Mouse (Mus musculus) heart, embryonic 14.5 days (tissue): ENCODE measurements around the gene Clstn3. TPM values are rescaled to one million over a fixed set of nuclear protein-coding genes. Genes with fewer than 3 reads are reported as not detected.
"Not testable (repeated sequence)": the region's sequence is repeated elsewhere in the genome, so short reads cannot be mapped to it uniquely, and the experiment has no call there.

Experiments
- ATAC-seq: fragments of 200-750 bp; cut with Nextera tagmentation; 2 replicates; pipeline ENCODE4 v1.8.0; 2017; ENCODE audit warnings: low read depth, moderate TSS enrichment; ENCODE audit not compliant: insufficient number of reproducible peaks, insufficient read depth, low FRiP score
- H3K27ac ChIP-seq, 2 experiments: fragments of 200-500 bp in 1 of 2; fragments of 300-500 bp in 1 of 2; sonication (generic) in 1 of 2; replicated peaks in 1 of 2; 2 replicates each; pipeline ENCODE4 v1.5.1; 2012 to 2014; ENCODE audit warnings: low read depth in 2 of 2, low read length in 2 of 2, control low read depth in 1 of 2, mild to moderate bottlenecking in 1 of 2, mixed read lengths in 1 of 2; ENCODE audit not compliant: control insufficient read depth in 1 of 2, insufficient read depth in 1 of 2
- H3K27me3 ChIP-seq: fragments of 300-500 bp; sonication (generic); 2 replicates; pipeline ENCODE4 v1.6.1; 2014; ENCODE audit warnings: mild to moderate bottlenecking, low read length, control low read depth; ENCODE audit not compliant: control insufficient read depth, insufficient read depth
- H3K36me3 ChIP-seq: fragments of 300-500 bp; sonication (generic); 2 replicates; pipeline ENCODE4 v1.6.1; 2014; ENCODE audit warnings: mild to moderate bottlenecking, control low read depth, low read length, mixed read lengths; ENCODE audit not compliant: control insufficient read depth, insufficient read depth
- H3K4me1 ChIP-seq, 2 experiments: fragments of 200-500 bp in 1 of 2; fragments of 300-500 bp in 1 of 2; sonication (generic) in 1 of 2; 2 replicates each; pipeline ENCODE4 v1.6.1; 2012 to 2014; ENCODE audit warnings: low read length in 2 of 2, control low read depth in 1 of 2, mixed read lengths in 1 of 2; ENCODE audit not compliant: control insufficient read depth in 2 of 2, insufficient read depth in 2 of 2
- H3K4me2 ChIP-seq: fragments of 300-500 bp; sonication (generic); 2 replicates; pipeline ENCODE4 v1.6.1; 2014; ENCODE audit warnings: mild to moderate bottlenecking, low read length
- H3K4me3 ChIP-seq, 2 experiments: fragments of 200-500 bp in 1 of 2; fragments of 300-500 bp in 1 of 2; sonication (generic) in 1 of 2; 2 replicates each; pipeline ENCODE4 v1.5.1; 2012 to 2014; ENCODE audit warnings: low read length in 2 of 2, mild to moderate bottlenecking in 2 of 2, control low read depth in 1 of 2, low read depth in 1 of 2, moderate library complexity in 1 of 2; ENCODE audit not compliant: control insufficient read depth in 1 of 2, insufficient read depth in 1 of 2
- H3K9ac ChIP-seq: fragments of 300-500 bp; sonication (generic); 2 replicates; pipeline ENCODE4 v1.6.1; 2014; ENCODE audit warnings: mild to moderate bottlenecking, low read length
- H3K9me3 ChIP-seq: fragments of 300-500 bp; sonication (generic); 2 replicates; pipeline ENCODE4 v1.6.1; 2016; ENCODE audit warnings: low read length, control low read depth; ENCODE audit not compliant: control insufficient read depth
- WGBS: fragments of 180-500 bp; shearing (Covaris S2); extraction: QIAGEN DNeasy Blood & Tissue Kit; methylation state at CpG from one replicate; pipeline ENCODE4 v1.1.7; 2014; 5-methylcytosine and 5-hydroxymethylcytosine counted together
- polyA plus RNA-seq: library from polyadenylated mRNA; unstranded; fragments of >200 nt; fragmentation: Nextera tagmentation; extraction: Ambion mirVana; gene quantifications from 2 replicates; pipeline ENCODE4 v1.2.1, GENCODE M21; 2014

Gene Clstn3
- polyA plus RNA-seq, 1 experiment from 2014 or later: 1.5 TPM

- Histone ChIP-seq H3K4me2 (no peak overlapping the region), H3K9me3 (no peaks in the 10 kb centered on the region), H3K9ac (no peak overlapping the region), H3K4me1 (peaks cover 8 to 11% of the 10 kb centered on the region in 2 experiments), H3K4me3 (no peak overlapping the region), H3K27ac (no peak overlapping the region), H3K27me3 (no peaks in the 10 kb centered on the region), H3K36me3 (no peaks in the 10 kb centered on the region)
- WGBS: 83% methylated on average over 3 of the region's 3 CpGs
- ATAC-seq: no peak
Observed at GRCm38 (mm10) chr6:124479573-124479930, 15.0 kb upstream of the Clstn3 start.

GRCm38 (mm10) chr6:124478874-124479572 is 14.4 kb upstream of the Clstn3 start:
- ATAC-seq: no peak
- Histone ChIP-seq H3K4me1 (peaks cover 8 to 11% of the 10 kb centered on the region in 2 experiments), H3K9me3 (no peaks in the 10 kb centered on the region), H3K27me3 (no peaks in the 10 kb centered on the region), H3K4me3 (no peak overlapping the region), H3K4me2 (no peak overlapping the region), H3K36me3 (no peaks in the 10 kb centered on the region), H3K27ac (no peak overlapping the region), H3K9ac (no peak overlapping the region)
- WGBS: 74% methylated on average over 3 of the region's 3 CpGs

- Histone ChIP-seq H3K4me3 (no peak overlapping the region), H3K9ac (no peak overlapping the region), H3K9me3 (no peaks in the 10 kb centered on the region), H3K27ac (no peak overlapping the region), H3K27me3 (no peaks in the 10 kb centered on the region), H3K36me3 (no peaks in the 10 kb centered on the region), H3K4me1 (peaks cover 8 to 11% of the 10 kb centered on the region in 2 experiments), H3K4me2 (no peak overlapping the region)
- WGBS: 41% methylated on average over 17 of the region's 17 CpGs
- ATAC-seq: peak; percentile 27; the same call in 1 of the 2 replicates
Observed at GRCm38 (mm10) chr6:124477922-124478651, 13.5 kb upstream of the Clstn3 start.

GRCm38 (mm10) chr6:124477221-124477655 is 12.6 kb upstream of the Clstn3 start:
- 70% methylated on average over 5 of the region's 5 CpGs for WGBS
- no peaks in the 10 kb centered on the region for H3K36me3 ChIP-seq
- no peak overlapping the region for H3K9ac ChIP-seq
- H3K9me3 ChIP-seq: no peaks in the 10 kb centered on the region
- H3K4me1 ChIP-seq: peaks cover 8 to 11% of the 10 kb centered on the region in 2 experiments
- H3K4me3 ChIP-seq: no peak overlapping the region
- H3K27ac ChIP-seq: no peak overlapping the region
- no peak for ATAC-seq
- H3K4me2 ChIP-seq: no peak overlapping the region
- H3K27me3 ChIP-seq: no peaks in the 10 kb centered on the region

GRCm38 (mm10) chr6:124476796-124477195 is 12.2 kb upstream of the Clstn3 start:
- Histone ChIP-seq H3K36me3 (no peaks in the 10 kb centered on the region), H3K9ac (no peak overlapping the region), H3K4me3 (no peak overlapping the region), H3K9me3 (no peaks in the 10 kb centered on the region), H3K27ac (no peak overlapping the region), H3K4me2 (no peak overlapping the region), H3K4me1 (peaks cover 8 to 11% of the 10 kb centered on the region in 2 experiments), H3K27me3 (no peaks in the 10 kb centered on the region)
- WGBS: 87% methylated on average over 11 of the region's 11 CpGs
- ATAC-seq: no peak

- Histone ChIP-seq H3K4me1 (peaks cover 8 to 11% of the 10 kb centered on the region in 2 experiments), H3K9me3 (no peaks in the 10 kb centered on the region)
- no peak for ATAC-seq
Observed at GRCm38 (mm10) chr6:124476216-124476615, 11.6 kb upstream of the Clstn3 start.

GRCm38 (mm10) chr6:124475335-124476075 is 10.9 kb upstream of the Clstn3 start:
- H3K27me3 ChIP-seq, H3K9ac ChIP-seq, H3K9me3 ChIP-seq, H3K4me3 ChIP-seq, ATAC-seq, H3K36me3 ChIP-seq, H3K27ac ChIP-seq, H3K4me2 ChIP-seq: not testable (repeated sequence)
- H3K4me1 ChIP-seq: peaks cover 8 to 11% of the 10 kb centered on the region in 2 experiments
- WGBS: 83% methylated on average over 8 of the region's 11 CpGs

More at GRCm38 (mm10) chr6:124476216-124476615, 11.6 kb upstream of the Clstn3 start:
- Histone ChIP-seq H3K27ac (no peak overlapping the region), H3K27me3 (no peaks in the 10 kb centered on the region), H3K36me3 (no peaks in the 10 kb centered on the region), H3K9ac (no peak overlapping the region), H3K4me2 (no peak overlapping the region), H3K4me3 (no peak overlapping the region)
- WGBS: 86% methylated on average over 7 of the region's 7 CpGs
